Mouse (Mus musculus) CH12.LX (cell line): ENCODE results near the gene Sparcl1. TPM values are rescaled to one million over a fixed set of nuclear protein-coding genes. Genes with fewer than 3 reads are reported as not detected.

Source experiments
- DNase-seq: peaks from one replicate; pipeline ENCODE4 v3.0.0-alpha.2; 2013; ENCODE audit errors: extremely low read depth
- H3K27ac ChIP-seq: 2 replicates; pipeline ENCODE4 v1.5.1; 2012; ENCODE audit warnings: low read depth, mild to moderate bottlenecking, control low read depth, moderate library complexity; ENCODE audit not compliant: insufficient read depth
- H3K27me3 ChIP-seq: replicated peaks from 2 replicates; pipeline ENCODE3; 2012; ENCODE audit warnings: inconsistent platforms
- H3K36me3 ChIP-seq, 2 experiments: replicated peaks in 1 of 2; 2 replicates each; pipeline versions ENCODE3 to v1.6.1; 2012; ENCODE audit warnings: inconsistent platforms in 1 of 2, low read length in 1 of 2, mild to moderate bottlenecking in 1 of 2, mixed read lengths in 1 of 2, moderate library complexity in 1 of 2; ENCODE audit not compliant: control insufficient read depth in 1 of 2, insufficient read depth in 1 of 2
- H3K4me1 ChIP-seq, 2 experiments: 2 replicates each; pipeline ENCODE4 v1.6.1; 2012; ENCODE audit warnings: inconsistent platforms in 1 of 2, moderate library complexity in 1 of 2; ENCODE audit not compliant: insufficient read depth in 2 of 2, control insufficient read depth in 1 of 2
- H3K4me2 ChIP-seq: 2 replicates; pipeline ENCODE4 v1.6.1; 2012; ENCODE audit warnings: low read depth, mild to moderate bottlenecking, control low read depth; ENCODE audit not compliant: poor library complexity, insufficient read depth, severe bottlenecking
- H3K4me3 ChIP-seq, 3 experiments: fragments of 150-350 bp in 1 of 3; sonication (generic) in 1 of 3; replicated peaks in 1 of 3; 2 replicates each; pipeline versions ENCODE3 to v1.5.1; 2011 to 2012; ENCODE audit warnings: low read depth in 2 of 3, low read length in 2 of 3, mild to moderate bottlenecking in 2 of 3, moderate library complexity in 2 of 3, control low read depth in 1 of 3, improper control_type of control experiment in 1 of 3, inconsistent platforms in 1 of 3, mixed read lengths in 1 of 3; ENCODE audit not compliant: poor library complexity in 1 of 3
- H3K79me2 ChIP-seq: replicated peaks from 2 replicates; pipeline ENCODE4 v1.6.1; 2012; ENCODE audit warnings: mild to moderate bottlenecking, moderate library complexity; ENCODE audit not compliant: control insufficient read depth, poor library complexity, insufficient read depth, severe bottlenecking; ENCODE audit errors: extremely low read depth
- H3K9ac ChIP-seq: 2 replicates; pipeline ENCODE4 v1.6.1; 2012; ENCODE audit warnings: low read depth, mild to moderate bottlenecking, control low read depth, moderate library complexity; ENCODE audit not compliant: insufficient read depth
- H3K9me3 ChIP-seq: replicated peaks from 2 replicates; pipeline ENCODE3; 2012; ENCODE audit warnings: low read length, inconsistent platforms, mixed read lengths
- BHLHE40 ChIP-seq: IDR thresholded peaks from 2 replicates; pipeline ENCODE4 v1.6.1; 2011; ENCODE audit warnings: mild to moderate bottlenecking, low read depth, low read length, improper control_type of control experiment
- CHD1 ChIP-seq: IDR thresholded peaks from 2 replicates; pipeline ENCODE4 v1.6.1; 2012; ENCODE audit warnings: low read depth, low read length, improper control_type of control experiment, inconsistent platforms
- CHD2 ChIP-seq: IDR thresholded peaks from 2 replicates; pipeline ENCODE4 v1.6.1; 2011; ENCODE audit warnings: low read length, improper control_type of control experiment
- CTCF ChIP-seq, 2 experiments: IDR thresholded peaks in 1 of 2; conservative IDR thresholded peaks in 1 of 2; 2 replicates each; pipeline ENCODE4 v1.5.1; 2011 to 2012; ENCODE audit warnings: low read depth in 2 of 2, low read length in 2 of 2, improper control_type of control experiment in 1 of 2, inconsistent platforms in 1 of 2, mild to moderate bottlenecking in 1 of 2, moderate library complexity in 1 of 2
- EP300 ChIP-seq: IDR thresholded peaks from 2 replicates; pipeline ENCODE4 v1.6.1; 2011; ENCODE audit warnings: low read length, improper control_type of control experiment
- GABPA ChIP-seq: IDR thresholded peaks from 2 replicates; pipeline ENCODE4 v1.6.1; 2012; ENCODE audit warnings: low read depth, low read length, improper control_type of control experiment, inconsistent platforms; ENCODE audit not compliant: insufficient replicate concordance
- KAT2A ChIP-seq: IDR thresholded peaks from 2 replicates; pipeline ENCODE4 v1.6.1; 2012; ENCODE audit warnings: low read length, improper control_type of control experiment, inconsistent platforms; ENCODE audit not compliant: insufficient replicate concordance
- MAFK ChIP-seq: IDR thresholded peaks from 2 replicates; pipeline ENCODE4 v1.6.1; 2011; ENCODE audit warnings: low read length, improper control_type of control experiment; ENCODE audit not compliant: insufficient replicate concordance
- MAX ChIP-seq: IDR thresholded peaks from 2 replicates; pipeline ENCODE4 v1.6.1; 2011; ENCODE audit warnings: low read length, improper control_type of control experiment
- MAZ ChIP-seq: IDR thresholded peaks from 2 replicates; pipeline ENCODE4 v1.6.1; 2012; ENCODE audit warnings: low read depth, mild to moderate bottlenecking, inconsistent platforms, low read length, improper control_type of control experiment, moderate library complexity
- MEF2A ChIP-seq: IDR thresholded peaks from 2 replicates; pipeline ENCODE4 v1.6.1; 2014; ENCODE audit warnings: low read depth, mild to moderate bottlenecking, inconsistent platforms, low read length, improper control_type of control experiment, borderline replicate concordance
- MXI1 ChIP-seq: IDR thresholded peaks from 2 replicates; pipeline ENCODE4 v1.6.1; 2011; ENCODE audit warnings: mild to moderate bottlenecking, low read depth, low read length, improper control_type of control experiment
- NELFE ChIP-seq: IDR thresholded peaks from 2 replicates; pipeline ENCODE4 v1.6.1; 2011; ENCODE audit warnings: low read depth, low read length, improper control_type of control experiment
- PAX5 ChIP-seq: IDR thresholded peaks from 2 replicates; pipeline ENCODE4 v1.6.1; 2012; ENCODE audit warnings: low read length, inconsistent platforms, mixed read lengths
- RAD21 ChIP-seq: IDR thresholded peaks from 2 replicates; pipeline ENCODE4 v1.6.1; 2011; ENCODE audit warnings: low read depth, mild to moderate bottlenecking, low read length, improper control_type of control experiment, moderate library complexity
- RCOR1 ChIP-seq: conservative IDR thresholded peaks from 2 replicates; pipeline ENCODE4 v1.6.1; 2012; ENCODE audit warnings: low read depth, mild to moderate bottlenecking, inconsistent platforms, low read length, improper control_type of control experiment
- SMC3 ChIP-seq: IDR thresholded peaks from 2 replicates; pipeline ENCODE4 v1.6.1; 2011; ENCODE audit warnings: low read depth, low read length, improper control_type of control experiment
- TBP ChIP-seq: conservative IDR thresholded peaks from 2 replicates; pipeline ENCODE4 v1.6.1; 2011; ENCODE audit warnings: low read depth, low read length, improper control_type of control experiment
- USF1 ChIP-seq: IDR thresholded peaks from 2 replicates; pipeline ENCODE4 v1.6.1; 2014; ENCODE audit warnings: low read depth, mild to moderate bottlenecking, inconsistent platforms, low read length, improper control_type of control experiment
- USF2 ChIP-seq: conservative IDR thresholded peaks from 2 replicates; pipeline ENCODE4 v1.6.1; 2011; ENCODE audit warnings: low read depth, low read length, improper control_type of control experiment
- ZC3H11A ChIP-seq: IDR thresholded peaks from 2 replicates; pipeline ENCODE4 v1.6.1; 2012; ENCODE audit warnings: low read depth, mild to moderate bottlenecking, inconsistent platforms, low read length, improper control_type of control experiment
- ZKSCAN1 ChIP-seq: IDR thresholded peaks from 2 replicates; pipeline ENCODE4 v1.6.1; 2012; ENCODE audit warnings: low read depth, inconsistent platforms, low read length, improper control_type of control experiment, borderline replicate concordance
- dilution Hi-C: fragments of 300-500 bp; cut with MboI; formaldehyde crosslinking; loops from 2 replicates; pipeline ENCODE4 v1.14.3; 2020; ENCODE audit warnings: low sequenced_read_pairs; ENCODE audit not compliant: extremely low pct_unique_long_range_greater_than_20kb, extremely low pct_ligation_motif_present
- in situ Hi-C: fragments of 300-500 bp; cut with MboI; formaldehyde crosslinking; loops from 3 replicates; pipeline ENCODE4 v1.14.3; 2019; ENCODE audit warnings: low sequenced_read_pairs, low pct_ligation_motif_present, low pct_unique_long_range_greater_than_20kb, mixed read lengths
- polyA plus RNA-seq: library from polyadenylated mRNA; unstranded; fragments of >175 nt; gene quantifications from 2 replicates; pipeline ENCODE4 v1.2.1, GENCODE M21; 2012; ENCODE audit warnings: low read depth; ENCODE audit not compliant: insufficient read length
- total RNA-seq, 2 experiments: library from RNA; depleted of rRNA; stranded (reverse); fragments of 300-350 nt in 1 of 2; fragments of >200 nt in 1 of 2; gene quantifications; 2 replicates each; pipeline ENCODE4 v1.2.3; 2012 to 2014

Sparcl1 gene
- total and polyA plus RNA-seq, 3 experiments: not detected

DNA sequence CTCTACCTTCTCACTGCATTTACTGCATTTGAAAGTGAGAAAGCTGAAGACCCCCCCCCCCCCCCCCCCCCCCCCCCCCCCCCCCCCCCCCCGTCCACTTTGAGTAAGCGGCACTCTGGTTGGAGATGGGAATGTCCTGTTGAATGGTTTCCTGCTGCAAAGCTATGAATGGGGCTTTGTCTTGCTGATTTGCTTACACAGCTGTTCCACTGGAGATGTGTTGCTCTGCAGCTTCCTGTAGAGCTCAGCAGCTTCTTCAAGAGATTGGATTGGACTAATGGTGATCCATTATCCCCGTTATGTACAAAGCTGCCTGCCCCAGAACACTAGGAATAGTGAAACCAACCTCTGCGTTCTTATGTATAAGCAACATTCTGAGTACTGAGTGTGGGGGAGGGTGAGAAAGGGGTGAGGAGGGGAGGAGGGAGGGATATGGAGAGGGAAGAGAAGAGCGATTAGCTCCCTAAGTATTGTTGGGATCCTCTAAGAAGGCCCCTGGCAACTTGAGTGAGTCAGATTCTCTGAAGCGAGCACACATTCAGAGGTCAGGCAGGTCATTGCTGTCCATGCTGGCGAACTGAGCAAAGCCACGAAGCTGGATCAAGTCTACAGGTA is 41.2 kb downstream of the Sparcl1 start:
- no peaks in the 10 kb centered on the region for H3K79me2 ChIP-seq
- H3K9me3 ChIP-seq: peaks cover 3% of the 10 kb centered on the region
- no peak overlapping the region for H3K9ac ChIP-seq
- no peak for DNase-seq
- H3K4me1 ChIP-seq: peaks cover 0 to 23% of the 10 kb centered on the region in 2 experiments; a peak in 2 of 4 replicates
- no peak overlapping the region for H3K4me2 ChIP-seq
- TF ChIP-seq KAT2A: no peak
- in situ Hi-C loops (no loop called here), dilution Hi-C loops (no loop called here)
- no peak overlapping the region for H3K27ac ChIP-seq
- no peaks in the 10 kb centered on the region for H3K27me3 ChIP-seq
- no peaks in the 10 kb centered on the region for H3K36me3 ChIP-seq
- no peak overlapping the region for H3K4me3 ChIP-seq

DNA sequence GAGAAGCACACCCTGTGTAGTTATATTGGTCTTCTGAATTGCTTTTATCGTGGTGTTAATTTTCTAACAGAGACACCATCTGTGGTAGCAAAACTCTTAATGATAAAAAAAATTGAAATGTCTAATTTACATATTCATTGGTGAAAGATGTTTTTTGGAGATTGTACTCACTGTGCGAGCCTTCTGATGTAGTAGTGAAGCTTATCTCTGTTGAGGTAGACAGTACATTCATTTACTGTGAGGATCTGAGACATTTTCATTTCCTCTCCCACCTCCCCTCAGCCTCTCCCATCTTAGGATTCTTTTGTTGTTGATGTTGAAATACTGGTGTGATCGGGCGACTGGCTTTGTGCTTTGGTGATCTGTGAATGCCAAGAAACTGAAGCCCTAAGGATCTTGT is 42.5 kb downstream of the Sparcl1 start:
- in situ Hi-C loops: no loop called here
- Histone ChIP-seq H3K79me2 (no peaks in the 10 kb centered on the region), H3K4me3 (no peak overlapping the region), H3K36me3 (no peaks in the 10 kb centered on the region), H3K4me1 (peaks cover 0 to 23% of the 10 kb centered on the region in 2 experiments; a peak in 2 of 4 replicates), H3K27ac (no peak overlapping the region), H3K9me3 (peaks cover 3% of the 10 kb centered on the region)
- TF ChIP-seq EP300: peak; percentile 34; the same call in 1 of the 2 replicates
- no peak for TF ChIP-seq MAX
- TF ChIP-seq, all 38 proteins: peak for 1
- H3K27me3 ChIP-seq: no peaks in the 10 kb centered on the region
- DNase-seq: no peak
- dilution Hi-C loops: no loop called here
- H3K4me2 ChIP-seq: no peak overlapping the region
- H3K9ac ChIP-seq: no peak overlapping the region

DNA sequence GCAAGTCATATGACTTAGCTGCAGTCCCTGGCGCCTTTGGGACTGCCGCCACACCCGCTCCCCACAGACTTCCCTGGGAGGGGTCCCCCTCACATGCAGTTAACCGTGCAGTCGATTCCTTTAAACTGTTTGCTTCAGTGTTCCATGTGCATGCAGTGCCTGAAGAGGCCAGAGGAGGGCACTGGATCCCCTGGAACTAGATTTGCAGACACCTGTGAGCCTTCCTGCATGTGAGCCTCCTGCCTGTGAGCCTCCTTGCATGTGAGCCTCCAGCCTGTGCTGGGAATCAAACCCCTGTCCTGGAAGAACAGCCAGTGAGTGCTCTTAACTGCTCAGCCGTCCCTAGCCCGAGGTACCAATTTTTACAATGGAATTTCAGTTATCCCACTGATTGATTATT is 44.8 kb downstream of the Sparcl1 start:
- dilution Hi-C loops: no loop called here
- peaks cover 3% of the 10 kb centered on the region for H3K9me3 ChIP-seq

More for the DNA sequence above, 44.8 kb downstream of the Sparcl1 start:
- in situ Hi-C loops: no loop called here
- TF ChIP-seq MEF2A: no peak
- TF ChIP-seq MAZ: no peak
- TF ChIP-seq CTCF (conservative IDR thresholded peaks at IDR 0.05 in 1 of 2, IDR thresholded peaks at IDR 0.05 in 1 of 2; ENCODE audit: low read depth in 2 of 2, low read length in 2 of 2): peak in 1 of 2 experiments; percentile 60; a peak in 2 of 4 replicates
- TF ChIP-seq PAX5: no peak
- TF ChIP-seq EP300: no peak
- no peak for TF ChIP-seq USF2
- no peak for TF ChIP-seq ZKSCAN1
- TF ChIP-seq MXI1: no peak
- TF ChIP-seq CHD1: no peak
- TF ChIP-seq RAD21: peak; percentile 45
- TF ChIP-seq BHLHE40: 0 out of 2 replicates have a peak, but pooled peaks have one; percentile 40
- peak; percentile 36 for TF ChIP-seq SMC3
- TF ChIP-seq RCOR1: no peak
- no peak for TF ChIP-seq MAX
- TF ChIP-seq GABPA: no peak
- no peak for TF ChIP-seq TBP
- TF ChIP-seq USF1: no peak
- TF ChIP-seq NELFE: no peak
- TF ChIP-seq CHD2: no peak
- no peak for TF ChIP-seq ZC3H11A
- TF ChIP-seq MAFK: no peak
- no peak overlapping the region for H3K9ac ChIP-seq
- H3K79me2 ChIP-seq: no peaks in the 10 kb centered on the region
- H3K27me3 ChIP-seq: no peaks in the 10 kb centered on the region
- H3K4me3 ChIP-seq: no peak overlapping the region
- DNase-seq: no peak
- H3K36me3 ChIP-seq: peaks cover 4 to 14% of the 10 kb centered on the region in 2 experiments
- no peak overlapping the region for H3K4me2 ChIP-seq
- H3K4me1 ChIP-seq: peaks cover 0 to 24% of the 10 kb centered on the region in 2 experiments; a peak in 2 of 4 replicates
- H3K27ac ChIP-seq: no peak overlapping the region
